Mouse (Mus musculus): ENCODE results near the gene Gm38392. TPM values are rescaled to one million over a fixed set of nuclear protein-coding genes. Genes with fewer than 3 reads are reported as not detected.
"Not testable (repeated sequence)": the region's sequence is repeated elsewhere in the genome, so short reads cannot be mapped to it uniquely, and the experiment has no call there.

The Gm38392 gene
- polyA plus RNA-seq, 1 experiment from 2014 or later = not detected

GRCm38 (mm10) chr3:88288133-88288713, 1.2 kb upstream of the Gm38392 start:
- H3K4me2 ChIP-seq (ENCODE audit: low read depth, low read length); H3K36me3 ChIP-seq (replicated peaks; ENCODE audit: control insufficient read depth, insufficient read depth, low read depth, low read length); H3K27ac ChIP-seq (replicated peaks; ENCODE audit: low read depth, low read length); DNase-seq (ENCODE audit: low spot score); H3K4me3 ChIP-seq (ENCODE audit: low read depth, low read length); H3K9me3 ChIP-seq (replicated peaks; ENCODE audit: control insufficient read depth, low read length); H3K27me3 ChIP-seq (ENCODE audit: control insufficient read depth, insufficient read depth, low read length); ATAC-seq (replicated peaks; ENCODE audit: insufficient number of reproducible peaks, low FRiP score, low TSS enrichment, low read depth); H3K9ac ChIP-seq (replicated peaks; ENCODE audit: low read length); H3K4me1 ChIP-seq (ENCODE audit: control insufficient read depth, insufficient read depth, low read length): not testable (repeated sequence)
- 83% methylated on average over 8 of the region's 10 CpGs for WGBS

DNA sequence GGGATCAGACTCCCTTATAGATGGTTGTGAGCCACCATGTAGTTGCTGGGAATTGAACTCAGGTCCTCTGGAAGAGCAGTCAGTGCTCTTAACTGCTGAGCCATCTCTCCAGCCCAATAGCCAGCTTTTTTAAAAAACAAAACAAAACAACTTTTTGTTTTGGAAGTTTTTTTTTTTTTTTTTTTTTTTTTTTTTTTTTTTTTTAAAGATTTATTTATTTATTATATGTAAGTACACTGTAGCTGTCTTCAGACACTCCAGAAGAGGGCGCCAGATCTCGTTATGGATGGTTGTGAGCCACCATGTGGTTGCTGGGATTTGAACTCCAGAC, 1.5 kb downstream of the Gm38392 start:
- H3K36me3 ChIP-seq (replicated peaks; ENCODE audit: control insufficient read depth, insufficient read depth, low read depth, low read length); ATAC-seq (replicated peaks; ENCODE audit: insufficient number of reproducible peaks, low FRiP score, low TSS enrichment, low read depth); H3K27me3 ChIP-seq (ENCODE audit: control insufficient read depth, insufficient read depth, low read length); H3K4me1 ChIP-seq (ENCODE audit: control insufficient read depth, insufficient read depth, low read length); H3K27ac ChIP-seq (replicated peaks; ENCODE audit: low read depth, low read length); H3K9ac ChIP-seq (replicated peaks; ENCODE audit: low read length); H3K4me3 ChIP-seq (ENCODE audit: low read depth, low read length); DNase-seq (ENCODE audit: low spot score); H3K9me3 ChIP-seq (replicated peaks; ENCODE audit: control insufficient read depth, low read length); H3K4me2 ChIP-seq (ENCODE audit: low read depth, low read length): not testable (repeated sequence)
- WGBS = no CpG with 5 or more reads among the region's 2 CpGs

DNA sequence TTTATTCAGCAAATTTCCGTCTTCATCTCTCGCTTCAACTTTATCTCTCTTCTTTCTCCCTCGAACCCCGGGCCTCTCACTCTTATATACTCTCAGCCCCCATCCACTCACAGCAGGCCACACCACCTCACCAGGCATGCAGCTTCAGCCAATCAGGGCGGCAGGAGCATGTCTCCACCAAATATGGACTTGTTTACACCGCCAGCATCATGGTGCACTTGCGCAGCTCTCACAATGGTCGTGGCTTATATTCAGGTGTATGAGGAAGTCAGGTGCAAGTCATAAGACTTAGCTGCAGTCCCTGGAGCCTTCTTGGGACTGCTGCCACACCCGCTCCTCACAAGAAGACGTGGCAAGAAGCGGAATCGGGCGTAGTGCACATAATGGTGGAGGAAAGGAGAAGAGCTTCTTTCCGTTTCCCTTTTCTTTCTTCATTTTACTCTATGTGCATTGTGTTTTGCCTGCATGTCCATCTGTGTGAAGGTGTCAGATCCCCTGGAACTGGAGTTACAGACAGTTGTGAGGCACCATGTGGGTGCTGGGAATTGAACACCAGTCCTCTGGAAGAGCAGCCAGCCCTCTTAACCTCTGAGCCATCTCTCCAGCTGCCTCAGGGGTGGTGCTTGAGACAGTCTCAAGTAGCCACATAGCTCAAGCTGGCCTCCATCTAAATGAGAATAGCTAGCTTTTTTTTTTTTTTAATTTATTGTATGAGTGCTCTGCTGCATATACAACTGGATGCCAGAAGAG, 2.0 kb downstream of the Gm38392 start:
- H3K27me3 ChIP-seq (ENCODE audit: control insufficient read depth, insufficient read depth, low read length); H3K4me1 ChIP-seq (ENCODE audit: control insufficient read depth, insufficient read depth, low read length); H3K9me3 ChIP-seq (replicated peaks; ENCODE audit: control insufficient read depth, low read length); H3K4me3 ChIP-seq (ENCODE audit: low read depth, low read length); DNase-seq (ENCODE audit: low spot score); H3K36me3 ChIP-seq (replicated peaks; ENCODE audit: control insufficient read depth, insufficient read depth, low read depth, low read length); ATAC-seq (replicated peaks; ENCODE audit: insufficient number of reproducible peaks, low FRiP score, low TSS enrichment, low read depth); H3K27ac ChIP-seq (replicated peaks; ENCODE audit: low read depth, low read length); H3K9ac ChIP-seq (replicated peaks; ENCODE audit: low read length); H3K4me2 ChIP-seq (ENCODE audit: low read depth, low read length): not testable (repeated sequence)
- 96% methylated on average over 14 of the region's 14 CpGs for WGBS

DNA sequence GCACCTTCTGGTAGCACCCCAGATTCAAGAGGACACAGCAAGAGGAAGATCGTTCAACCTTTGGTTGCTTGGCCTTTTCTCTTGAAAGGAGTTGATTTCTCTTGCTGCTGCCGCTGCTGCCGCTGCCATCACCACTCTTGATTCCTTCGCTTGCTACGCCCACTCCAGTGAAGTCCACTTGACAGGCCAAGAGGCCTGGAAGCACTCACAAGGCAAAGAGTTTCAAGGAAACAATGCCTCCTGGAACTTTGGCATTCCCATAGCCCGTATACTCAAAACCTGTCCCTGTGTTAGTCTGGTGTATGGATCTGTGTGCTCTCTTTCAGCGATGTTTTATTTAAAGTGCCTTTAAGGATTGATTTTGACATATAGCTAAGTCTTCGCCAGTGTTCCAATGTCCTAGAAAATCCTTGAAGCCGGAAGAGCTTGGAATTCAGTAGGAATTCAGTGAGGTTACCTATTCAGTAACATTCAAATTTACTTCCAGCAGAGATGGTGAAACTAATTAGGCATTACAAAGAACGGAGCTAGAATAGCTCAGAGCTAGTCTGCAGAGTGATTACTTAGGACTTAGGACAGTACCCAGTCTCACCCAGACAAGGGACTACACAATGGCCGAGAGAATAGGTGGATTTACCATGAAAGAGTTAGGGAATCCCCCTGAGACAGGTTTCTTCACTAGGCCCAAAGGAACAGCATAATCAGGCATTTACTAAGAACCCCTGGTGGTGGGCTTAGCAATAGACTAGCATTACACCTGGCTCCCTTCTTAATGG, 5.7 kb downstream of the Gm38392 start:
- not testable (repeated sequence) for H3K4me1 ChIP-seq (ENCODE audit: control insufficient read depth, insufficient read depth, low read length); H3K4me2 ChIP-seq (ENCODE audit: low read depth, low read length); H3K36me3 ChIP-seq (replicated peaks; ENCODE audit: control insufficient read depth, insufficient read depth, low read depth, low read length); H3K9me3 ChIP-seq (replicated peaks; ENCODE audit: control insufficient read depth, low read length); H3K4me3 ChIP-seq (ENCODE audit: low read depth, low read length); H3K27ac ChIP-seq (replicated peaks; ENCODE audit: low read depth, low read length); ATAC-seq (replicated peaks; ENCODE audit: insufficient number of reproducible peaks, low FRiP score, low TSS enrichment, low read depth); DNase-seq (ENCODE audit: low spot score); H3K9ac ChIP-seq (replicated peaks; ENCODE audit: low read length); H3K27me3 ChIP-seq (ENCODE audit: control insufficient read depth, insufficient read depth, low read length)
- 66% methylated on average over 11 of the region's 11 CpGs for WGBS

DNA sequence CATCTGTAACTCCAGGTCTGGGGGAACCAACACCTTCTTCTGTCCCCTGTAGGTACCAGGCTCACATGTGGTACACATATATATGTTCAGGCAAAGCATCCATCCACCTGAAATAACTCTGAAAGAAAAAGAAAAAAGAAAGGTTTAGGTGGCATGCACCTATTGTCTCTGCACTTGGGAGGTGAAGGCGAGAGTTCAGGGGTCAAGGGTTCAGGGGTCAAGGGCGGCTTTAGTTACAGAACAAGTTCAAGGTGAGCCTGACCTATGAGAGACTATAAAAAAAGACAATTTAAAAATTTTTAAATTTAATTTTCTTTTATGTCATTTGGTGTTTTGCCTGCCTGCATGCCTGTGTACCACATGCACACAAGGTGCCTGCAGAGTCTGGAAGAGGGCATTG, 7.0 kb downstream of the Gm38392 start:
- no peak for DNase-seq (ENCODE audit: low spot score)
- no peak for ATAC-seq (replicated peaks; ENCODE audit: insufficient number of reproducible peaks, low FRiP score, low TSS enrichment, low read depth)
- no peak overlapping the region for H3K27ac ChIP-seq (replicated peaks; ENCODE audit: low read depth, low read length)
- no peak overlapping the region for H3K4me3 ChIP-seq (ENCODE audit: low read depth, low read length)
- WGBS = 78% methylated on average over 2 of the region's 2 CpGs
- no peaks in the 10 kb centered on the region for H3K27me3 ChIP-seq (ENCODE audit: control insufficient read depth, insufficient read depth, low read length)
- H3K36me3 ChIP-seq (replicated peaks; ENCODE audit: control insufficient read depth, insufficient read depth, low read depth, low read length) = no peaks in the 10 kb centered on the region
- no peak overlapping the region for H3K4me2 ChIP-seq (ENCODE audit: low read depth, low read length)
- no peak overlapping the region for H3K9ac ChIP-seq (replicated peaks; ENCODE audit: low read length)
- H3K9me3 ChIP-seq (replicated peaks; ENCODE audit: control insufficient read depth, low read length) = no peaks in the 10 kb centered on the region
- no peaks in the 10 kb centered on the region for H3K4me1 ChIP-seq (ENCODE audit: control insufficient read depth, insufficient read depth, low read length)

- Histone ChIP-seq H3K27me3 (ENCODE audit: control insufficient read depth, insufficient read depth, low read length) (no peaks in the 10 kb centered on the region), H3K36me3 (replicated peaks; ENCODE audit: control insufficient read depth, insufficient read depth, low read depth, low read length) (no peaks in the 10 kb centered on the region), H3K9ac (replicated peaks; ENCODE audit: low read length) (no peak overlapping the region), H3K4me2 (ENCODE audit: low read depth, low read length) (no peak overlapping the region), H3K4me1 (ENCODE audit: control insufficient read depth, insufficient read depth, low read length) (no peaks in the 10 kb centered on the region), H3K4me3 (ENCODE audit: low read depth, low read length) (no peak overlapping the region), H3K27ac (replicated peaks; ENCODE audit: low read depth, low read length) (no peak overlapping the region), H3K9me3 (replicated peaks; ENCODE audit: control insufficient read depth, low read length) (no peaks in the 10 kb centered on the region)
- ATAC-seq (replicated peaks; ENCODE audit: insufficient number of reproducible peaks, low FRiP score, low TSS enrichment, low read depth) (no peak), DNase-seq (ENCODE audit: low spot score) (peak; percentile 25)
- 49% methylated on average over 7 of the region's 7 CpGs for WGBS
These were observed 10.4 kb downstream of the Gm38392 start for GRCm38 (mm10) chr3:88276529-88277143.

DNA sequence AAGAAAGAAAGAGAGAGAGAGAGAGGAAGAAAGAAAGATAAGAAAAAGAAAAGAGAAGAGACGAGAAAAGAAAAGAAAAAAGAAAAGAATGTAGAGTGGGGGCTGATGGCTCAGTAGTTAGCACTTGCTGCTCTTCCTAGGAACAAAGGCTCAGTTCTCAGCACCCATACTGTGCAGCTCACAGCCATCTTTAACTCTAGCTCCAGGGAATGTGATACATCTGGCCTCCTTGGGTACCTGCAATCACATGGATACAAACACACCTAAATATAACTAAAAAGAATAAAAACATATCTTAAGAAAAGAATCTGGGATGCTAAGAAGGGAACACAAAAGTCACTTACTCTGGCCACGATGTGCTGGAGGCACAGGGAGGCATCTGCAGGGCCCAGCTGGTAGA, 10.9 kb downstream of the Gm38392 start:
- WGBS = 89% methylated on average over 2 of the region's 2 CpGs
- ATAC-seq (replicated peaks; ENCODE audit: insufficient number of reproducible peaks, low FRiP score, low TSS enrichment, low read depth) (no peak), DNase-seq (ENCODE audit: low spot score) (no peak)
- no peaks in the 10 kb centered on the region for H3K27me3 ChIP-seq (ENCODE audit: control insufficient read depth, insufficient read depth, low read length)
- H3K4me2 ChIP-seq (ENCODE audit: low read depth, low read length) = no peak overlapping the region
- H3K4me1 ChIP-seq (ENCODE audit: control insufficient read depth, insufficient read depth, low read length) = no peaks in the 10 kb centered on the region
- no peak overlapping the region for H3K27ac ChIP-seq (replicated peaks; ENCODE audit: low read depth, low read length)
- no peaks in the 10 kb centered on the region for H3K9me3 ChIP-seq (replicated peaks; ENCODE audit: control insufficient read depth, low read length)
- no peaks in the 10 kb centered on the region for H3K36me3 ChIP-seq (replicated peaks; ENCODE audit: control insufficient read depth, insufficient read depth, low read depth, low read length)
- H3K4me3 ChIP-seq (ENCODE audit: low read depth, low read length) = no peak overlapping the region
- H3K9ac ChIP-seq (replicated peaks; ENCODE audit: low read length) = no peak overlapping the region

DNA sequence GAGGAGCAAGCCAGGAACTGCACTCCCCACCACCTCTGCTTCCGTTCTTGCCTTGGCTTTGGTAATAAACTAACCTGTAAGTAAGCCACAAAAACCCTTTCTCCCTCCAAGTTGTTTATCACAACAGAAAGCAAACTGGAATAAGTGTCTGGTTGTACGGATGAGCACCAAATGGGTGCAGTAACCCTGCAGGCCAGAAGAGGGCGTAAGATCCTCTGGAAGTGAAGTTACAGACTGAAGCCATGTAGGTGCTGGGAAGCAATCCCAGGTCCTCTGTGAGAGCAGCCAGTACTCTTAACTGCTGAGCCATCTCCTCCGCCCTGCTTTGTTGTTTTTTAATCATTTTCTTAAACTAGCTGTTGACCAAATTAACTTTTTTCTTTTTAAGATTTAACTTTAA, 13.0 kb downstream of the Gm38392 start:
- Histone ChIP-seq H3K4me2 (ENCODE audit: low read depth, low read length) (no peak overlapping the region), H3K4me3 (ENCODE audit: low read depth, low read length) (no peak overlapping the region), H3K4me1 (ENCODE audit: control insufficient read depth, insufficient read depth, low read length) (no peaks in the 10 kb centered on the region), H3K36me3 (replicated peaks; ENCODE audit: control insufficient read depth, insufficient read depth, low read depth, low read length) (no peaks in the 10 kb centered on the region), H3K9me3 (replicated peaks; ENCODE audit: control insufficient read depth, low read length) (no peaks in the 10 kb centered on the region), H3K27me3 (ENCODE audit: control insufficient read depth, insufficient read depth, low read length) (no peaks in the 10 kb centered on the region), H3K27ac (replicated peaks; ENCODE audit: low read depth, low read length) (no peak overlapping the region), H3K9ac (replicated peaks; ENCODE audit: low read length) (no peak overlapping the region)
- ATAC-seq (replicated peaks; ENCODE audit: insufficient number of reproducible peaks, low FRiP score, low TSS enrichment, low read depth) (no peak), DNase-seq (ENCODE audit: low spot score) (no peak)
- WGBS = 91% methylated on average over 4 of the region's 4 CpGs
